Mouse (Mus musculus): ENCODE data around the gene Cisd2.

- TF ChIP-seq CTCF (IDR thresholded peaks at IDR 0.05; ENCODE audit: extremely low read depth, insufficient read length, insufficient replicate concordance, low read depth, low read length): no peak
- TF ChIP-seq POLR2A (IDR thresholded peaks at IDR 0.05; ENCODE audit: low read depth, low read length): no peak
Measured at GRCm38 (mm10) chr3:135440621-135441020, 16.9 kb upstream of the Cisd2 start.
